Mouse (Mus musculus): ENCODE results near the gene Metap1d. TPM values are rescaled to one million over a fixed set of nuclear protein-coding genes. Genes with fewer than 3 reads are reported as not detected.

Gene Metap1d
- polyA plus RNA-seq, 1 experiment from 2014 or later = 32.8 TPM

DNA sequence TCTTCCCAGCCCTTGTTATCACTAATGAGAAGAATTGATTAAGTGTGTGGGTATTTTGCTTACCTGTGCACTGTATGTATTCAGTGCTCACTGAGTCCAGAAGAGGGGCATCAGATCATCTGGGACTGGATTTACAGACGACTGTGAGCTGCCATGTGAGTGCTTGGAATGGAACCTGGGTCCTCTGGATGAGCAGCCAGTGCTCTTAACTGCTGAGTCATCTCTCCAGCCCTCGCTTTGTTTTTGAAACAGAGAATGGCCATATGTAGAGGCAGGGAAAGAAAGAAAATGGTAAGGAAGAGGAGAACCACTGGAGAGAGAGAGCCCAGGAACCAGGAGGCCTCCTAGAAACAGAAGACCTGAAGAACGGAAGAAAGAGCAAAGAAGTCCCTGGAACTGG lies 9.5 kb downstream of the Metap1d start:
- no peak overlapping the region for H3K27ac ChIP-seq (ENCODE audit: low read depth, low read length)

DNA sequence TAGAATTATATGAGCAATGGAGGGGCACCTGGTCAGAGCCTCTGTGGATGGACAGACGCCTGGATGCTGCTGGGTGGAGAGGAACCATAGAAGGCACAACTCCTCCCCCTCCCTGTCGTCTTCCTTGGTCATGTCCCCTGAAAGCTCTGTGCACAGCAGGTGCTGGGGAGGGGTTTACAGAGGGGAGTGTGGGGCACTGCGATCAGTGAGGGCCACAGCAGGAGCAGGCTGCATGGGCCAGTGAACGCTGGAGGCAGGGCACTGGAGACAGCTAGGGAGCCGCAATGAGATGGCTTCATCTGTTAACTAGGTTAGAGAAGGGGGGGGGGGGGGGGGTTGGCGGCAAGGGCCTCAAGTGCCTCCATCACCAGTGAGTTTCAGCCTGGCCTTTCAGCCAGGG lies 13.0 kb downstream of the Metap1d start:
- DNase-seq (ENCODE audit: low spot score, missing footprints) = no peak
- H3K27me3 ChIP-seq (ENCODE audit: control insufficient read depth, insufficient read depth, low read length) = no peaks in the 10 kb centered on the region
- no peaks in the 10 kb centered on the region for H3K9me3 ChIP-seq (ENCODE audit: control insufficient read depth, low read length)
- WGBS = 5% methylated on average over 5 of the region's 6 CpGs
- no peak overlapping the region for H3K27ac ChIP-seq (ENCODE audit: low read depth, low read length)
- no peaks in the 10 kb centered on the region for H3K36me3 ChIP-seq (ENCODE audit: control insufficient read depth, insufficient read depth, low read length)
- H3K4me1 ChIP-seq (ENCODE audit: control insufficient read depth, insufficient read depth, low read length) = no peaks in the 10 kb centered on the region
- H3K4me3 ChIP-seq (ENCODE audit: low read depth, low read length) = no peak overlapping the region
- no peak for ATAC-seq (ENCODE audit: low FRiP score)
- H3K9ac ChIP-seq (ENCODE audit: low read length) = no peak overlapping the region
- H3K4me2 ChIP-seq = no peak overlapping the region

More for the DNA sequence above, 9.5 kb downstream of the Metap1d start:
- H3K9ac ChIP-seq (ENCODE audit: low read length) = no peak overlapping the region
- no peak for ATAC-seq (ENCODE audit: low FRiP score)
- no peaks in the 10 kb centered on the region for H3K36me3 ChIP-seq (ENCODE audit: control insufficient read depth, insufficient read depth, low read length)
- H3K4me2 ChIP-seq = no peak overlapping the region
- H3K9me3 ChIP-seq (ENCODE audit: control insufficient read depth, low read length) = no peaks in the 10 kb centered on the region
- 77% methylated on average over 3 of the region's 3 CpGs for WGBS
- H3K27me3 ChIP-seq (ENCODE audit: control insufficient read depth, insufficient read depth, low read length) = no peaks in the 10 kb centered on the region
- no peak overlapping the region for H3K4me3 ChIP-seq (ENCODE audit: low read depth, low read length)
- H3K4me1 ChIP-seq (ENCODE audit: control insufficient read depth, insufficient read depth, low read length) = no peaks in the 10 kb centered on the region
- no peak for DNase-seq (ENCODE audit: low spot score, missing footprints)

- Histone ChIP-seq H3K27me3 (ENCODE audit: control insufficient read depth, insufficient read depth, low read length) (no peaks in the 10 kb centered on the region), H3K4me1 (ENCODE audit: control insufficient read depth, insufficient read depth, low read length) (no peaks in the 10 kb centered on the region), H3K4me3 (ENCODE audit: low read depth, low read length) (no peak overlapping the region), H3K27ac (ENCODE audit: low read depth, low read length) (no peak overlapping the region), H3K4me2 (no peak overlapping the region), H3K36me3 (ENCODE audit: control insufficient read depth, insufficient read depth, low read length) (no peaks in the 10 kb centered on the region), H3K9me3 (ENCODE audit: control insufficient read depth, low read length) (no peaks in the 10 kb centered on the region), H3K9ac (ENCODE audit: low read length) (no peak overlapping the region)
- WGBS = 61% methylated on average over 11 of the region's 11 CpGs
- DNase-seq (ENCODE audit: low spot score, missing footprints) (no peak), ATAC-seq (ENCODE audit: low FRiP score) (no peak)
Measured at GRCm38 (mm10) chr2:71466861-71467450, 13.9 kb downstream of the Metap1d start.

- no peak overlapping the region for H3K9ac ChIP-seq (ENCODE audit: low read length)
- H3K27me3 ChIP-seq (ENCODE audit: control insufficient read depth, insufficient read depth, low read length) = no peaks in the 10 kb centered on the region
- DNase-seq (ENCODE audit: low spot score, missing footprints) = no peak
- no peak for ATAC-seq (ENCODE audit: low FRiP score)
- H3K9me3 ChIP-seq (ENCODE audit: control insufficient read depth, low read length) = no peaks in the 10 kb centered on the region
- H3K4me3 ChIP-seq (ENCODE audit: low read depth, low read length) = no peak overlapping the region
- no peaks in the 10 kb centered on the region for H3K4me1 ChIP-seq (ENCODE audit: control insufficient read depth, insufficient read depth, low read length)
- WGBS = 89% methylated on average over 6 of the region's 6 CpGs
- H3K27ac ChIP-seq (ENCODE audit: low read depth, low read length) = no peak overlapping the region
- no peak overlapping the region for H3K4me2 ChIP-seq
- no peaks in the 10 kb centered on the region for H3K36me3 ChIP-seq (ENCODE audit: control insufficient read depth, insufficient read depth, low read length)
Measured at GRCm38 (mm10) chr2:71471094-71471493, 18.0 kb downstream of the Metap1d start.

DNA sequence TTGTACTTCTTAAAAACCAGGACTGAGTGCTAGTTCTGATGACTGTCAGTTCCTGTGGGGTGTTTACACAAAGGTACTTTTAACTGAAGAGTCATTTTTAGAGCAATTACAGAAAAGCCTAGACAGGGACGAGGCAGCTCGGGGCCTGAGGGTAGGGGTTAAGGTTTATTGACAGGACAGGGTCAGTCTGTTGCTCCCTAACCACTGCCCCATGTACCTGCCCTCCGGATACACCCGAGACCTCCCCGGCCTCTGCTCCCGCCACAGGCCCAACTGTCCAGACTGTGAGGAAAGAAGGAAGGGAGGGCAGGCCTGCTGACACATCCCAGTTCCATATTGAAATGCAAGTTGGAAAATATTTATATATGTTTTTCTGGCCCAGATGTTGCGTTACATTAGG lies 20.8 kb downstream of the Metap1d start:
- peak; percentile 54 for DNase-seq (ENCODE audit: low spot score, missing footprints)
- Histone ChIP-seq H3K9me3 (ENCODE audit: control insufficient read depth, low read length) (no peaks in the 10 kb centered on the region), H3K9ac (ENCODE audit: low read length) (no peak overlapping the region), H3K4me3 (ENCODE audit: low read depth, low read length) (no peak overlapping the region), H3K27me3 (ENCODE audit: control insufficient read depth, insufficient read depth, low read length) (no peaks in the 10 kb centered on the region), H3K36me3 (ENCODE audit: control insufficient read depth, insufficient read depth, low read length) (no peaks in the 10 kb centered on the region), H3K4me2 (no peak overlapping the region), H3K4me1 (ENCODE audit: control insufficient read depth, insufficient read depth, low read length) (no peaks in the 10 kb centered on the region), H3K27ac (ENCODE audit: low read depth, low read length) (no peak overlapping the region)
- ATAC-seq (ENCODE audit: low FRiP score) = no peak
- WGBS = 84% methylated on average over 7 of the region's 7 CpGs

DNA sequence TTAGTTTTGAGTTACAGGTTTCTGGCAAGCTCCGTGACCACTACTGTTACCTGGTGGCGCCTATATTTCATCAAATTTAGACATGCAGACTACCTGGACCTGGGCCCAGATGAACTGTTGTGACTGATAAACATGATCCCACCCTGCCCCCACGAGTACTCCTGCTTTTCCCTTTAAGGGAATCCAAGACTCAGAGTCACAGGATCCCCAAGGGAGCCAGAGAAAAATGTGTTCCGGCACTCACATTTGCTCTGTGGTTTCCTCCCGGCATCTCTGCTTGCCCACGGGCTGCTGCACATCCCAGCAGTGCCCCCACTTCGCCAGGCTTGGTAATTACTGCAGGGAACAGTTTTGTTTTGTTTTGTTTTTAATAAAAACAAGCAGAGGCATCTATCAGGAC lies 21.3 kb downstream of the Metap1d start:
- 63% methylated on average over 7 of the region's 7 CpGs for WGBS
- Histone ChIP-seq H3K9ac (ENCODE audit: low read length) (no peak overlapping the region), H3K27me3 (ENCODE audit: control insufficient read depth, insufficient read depth, low read length) (no peaks in the 10 kb centered on the region), H3K4me2 (no peak overlapping the region), H3K4me3 (ENCODE audit: low read depth, low read length) (no peak overlapping the region), H3K36me3 (ENCODE audit: control insufficient read depth, insufficient read depth, low read length) (no peaks in the 10 kb centered on the region), H3K9me3 (ENCODE audit: control insufficient read depth, low read length) (no peaks in the 10 kb centered on the region), H3K4me1 (ENCODE audit: control insufficient read depth, insufficient read depth, low read length) (no peaks in the 10 kb centered on the region), H3K27ac (ENCODE audit: low read depth, low read length) (no peak overlapping the region)
- DNase-seq (ENCODE audit: low spot score, missing footprints) = no peak
- no peak for ATAC-seq (ENCODE audit: low FRiP score)

DNA sequence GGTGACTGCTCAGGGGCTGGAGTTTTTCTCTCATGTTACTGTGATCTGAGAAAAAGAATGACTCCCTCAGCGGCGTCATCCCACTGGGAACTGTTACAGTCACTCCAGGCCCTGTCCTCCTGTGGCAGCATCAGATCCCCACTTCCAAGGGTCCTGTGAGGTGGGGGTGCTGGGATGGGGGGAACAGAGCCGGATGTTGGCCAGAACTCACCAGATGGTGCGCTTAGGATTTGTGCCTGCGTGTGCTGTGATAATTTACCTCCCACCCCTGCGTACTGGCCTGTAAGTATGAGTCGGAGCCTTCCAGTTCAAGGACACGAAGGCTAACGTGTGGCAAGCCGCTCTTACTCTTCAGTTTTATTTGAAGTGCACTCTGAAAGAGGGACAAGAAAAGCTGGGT lies 22.2 kb downstream of the Metap1d start:
- Histone ChIP-seq H3K4me1 (ENCODE audit: control insufficient read depth, insufficient read depth, low read length) (peaks cover 6% of the 10 kb centered on the region), H3K9me3 (ENCODE audit: control insufficient read depth, low read length) (no peaks in the 10 kb centered on the region), H3K36me3 (ENCODE audit: control insufficient read depth, insufficient read depth, low read length) (no peaks in the 10 kb centered on the region), H3K27me3 (ENCODE audit: control insufficient read depth, insufficient read depth, low read length) (no peaks in the 10 kb centered on the region), H3K4me3 (ENCODE audit: low read depth, low read length) (no peak overlapping the region), H3K9ac (ENCODE audit: low read length) (no peak overlapping the region), H3K27ac (ENCODE audit: low read depth, low read length) (no peak overlapping the region), H3K4me2 (no peak overlapping the region)
- ATAC-seq (ENCODE audit: low FRiP score) (no peak), DNase-seq (ENCODE audit: low spot score, missing footprints) (no peak)
- 85% methylated on average over 10 of the region's 10 CpGs for WGBS

DNA sequence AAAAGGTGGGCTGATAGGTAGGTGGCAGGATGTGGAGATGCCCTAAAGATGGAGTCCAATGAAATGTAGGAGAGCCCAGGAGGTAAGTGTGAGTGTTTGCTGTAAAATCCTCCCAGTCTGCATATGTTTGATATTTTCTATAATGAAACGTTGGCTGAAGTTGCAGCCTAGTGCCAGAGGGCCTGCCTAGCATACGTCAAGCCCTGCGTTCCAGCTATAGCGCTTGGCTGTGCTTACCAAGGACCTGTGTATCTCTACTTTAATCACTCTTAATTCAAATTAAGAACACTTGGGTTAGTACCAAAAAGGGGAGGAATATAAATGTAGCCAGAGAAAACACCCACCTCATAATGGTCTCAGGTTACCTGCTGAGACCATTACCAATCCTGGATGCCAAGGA lies 22.7 kb downstream of the Metap1d start:
- Histone ChIP-seq H3K9me3 (ENCODE audit: control insufficient read depth, low read length) (no peaks in the 10 kb centered on the region), H3K4me3 (ENCODE audit: low read depth, low read length) (no peak overlapping the region), H3K27ac (ENCODE audit: low read depth, low read length) (no peak overlapping the region), H3K36me3 (ENCODE audit: control insufficient read depth, insufficient read depth, low read length) (no peaks in the 10 kb centered on the region), H3K27me3 (ENCODE audit: control insufficient read depth, insufficient read depth, low read length) (no peaks in the 10 kb centered on the region), H3K9ac (ENCODE audit: low read length) (no peak overlapping the region), H3K4me2 (no peak overlapping the region), H3K4me1 (ENCODE audit: control insufficient read depth, insufficient read depth, low read length) (peaks cover 10% of the 10 kb centered on the region)
- DNase-seq (ENCODE audit: low spot score, missing footprints) = no peak
- ATAC-seq (ENCODE audit: low FRiP score) = no peak
- WGBS = 86% methylated on average over 4 of the region's 4 CpGs

- H3K9me3 ChIP-seq (ENCODE audit: control insufficient read depth, low read length) = no peaks in the 10 kb centered on the region
- no peaks in the 10 kb centered on the region for H3K27me3 ChIP-seq (ENCODE audit: control insufficient read depth, insufficient read depth, low read length)
- no peak overlapping the region for H3K9ac ChIP-seq (ENCODE audit: low read length)
- no peak overlapping the region for H3K27ac ChIP-seq (ENCODE audit: low read depth, low read length)
- DNase-seq (ENCODE audit: low spot score, missing footprints) (peak; percentile 60), ATAC-seq (ENCODE audit: low FRiP score) (no peak)
- H3K4me1 ChIP-seq (ENCODE audit: control insufficient read depth, insufficient read depth, low read length) = peaks cover 10% of the 10 kb centered on the region
- H3K36me3 ChIP-seq (ENCODE audit: control insufficient read depth, insufficient read depth, low read length) = no peaks in the 10 kb centered on the region
- no peak overlapping the region for H3K4me2 ChIP-seq
- no peak overlapping the region for H3K4me3 ChIP-seq (ENCODE audit: low read depth, low read length)
Measured at GRCm38 (mm10) chr2:71477787-71478186, 24.7 kb downstream of the Metap1d start.
